Mouse (Mus musculus) cortical plate, adult 2 months (tissue): ENCODE data around the gene Ate1. TPM values are rescaled to one million over a fixed set of nuclear protein-coding genes. Genes with fewer than 3 reads are reported as not detected.

Experiments
- H3K27ac ChIP-seq: fragments of 200-500 bp; 2 replicates; pipeline ENCODE4 v1.5.1; 2012; ENCODE audit warnings: low read length, control low read depth, inconsistent platforms; ENCODE audit not compliant: insufficient read depth
- H3K4me1 ChIP-seq: fragments of 200-500 bp; 2 replicates; pipeline ENCODE4 v1.6.1; 2011; ENCODE audit warnings: low read length; ENCODE audit not compliant: control insufficient read depth, insufficient read depth
- H3K4me3 ChIP-seq: fragments of 200-500 bp; 2 replicates; pipeline ENCODE4 v1.5.1; 2011; ENCODE audit warnings: mild to moderate bottlenecking, low read length, control low read depth; ENCODE audit not compliant: insufficient read depth
- CTCF ChIP-seq: fragments of 200-500 bp; IDR thresholded peaks from 2 replicates; pipeline ENCODE4 v1.5.1; 2011; ENCODE audit warnings: mild to moderate bottlenecking, control low read depth, low read length; ENCODE audit not compliant: insufficient read depth; ENCODE audit errors: extremely low read depth
- POLR2A ChIP-seq: fragments of 200-500 bp; IDR thresholded peaks from 2 replicates; pipeline ENCODE4 v1.6.1; 2011; ENCODE audit warnings: mild to moderate bottlenecking, low read length, control low read depth; ENCODE audit not compliant: insufficient read depth; ENCODE audit errors: extremely low read depth
- polyA plus RNA-seq: library from polyadenylated mRNA; depleted of rRNA; stranded (reverse); fragments of >200 nt; gene quantifications from 2 replicates; pipeline ENCODE4 v1.2.3, GENCODE M21; 2012; rRNA removed

The Ate1 gene
- polyA plus RNA-seq: 22.6 and 26.1 TPM in 2 replicates

- Histone ChIP-seq H3K4me1 (peaks cover 2% of the 10 kb centered on the region; the same call in 1 of the 2 replicates), H3K4me3 (peak within 1 kb of the TSS; percentile 59), H3K27ac (peak within 1 kb of the TSS; percentile 98)
- TF ChIP-seq POLR2A (no peak), CTCF (no peak)
Observed at GRCm38 (mm10) chr7:130520049-130520425, at the start of gene Ate1. Ate1 (minus strand) TSS chr7:130520369.

- Histone ChIP-seq H3K4me3 (no peak overlapping the region), H3K27ac (no peak overlapping the region), H3K4me1 (no peaks in the 10 kb centered on the region)
- TF ChIP-seq POLR2A (no peak), CTCF (no peak)
Observed at GRCm38 (mm10) chr7:130568783-130569436, 48.7 kb upstream of the Ate1 start.

DNA sequence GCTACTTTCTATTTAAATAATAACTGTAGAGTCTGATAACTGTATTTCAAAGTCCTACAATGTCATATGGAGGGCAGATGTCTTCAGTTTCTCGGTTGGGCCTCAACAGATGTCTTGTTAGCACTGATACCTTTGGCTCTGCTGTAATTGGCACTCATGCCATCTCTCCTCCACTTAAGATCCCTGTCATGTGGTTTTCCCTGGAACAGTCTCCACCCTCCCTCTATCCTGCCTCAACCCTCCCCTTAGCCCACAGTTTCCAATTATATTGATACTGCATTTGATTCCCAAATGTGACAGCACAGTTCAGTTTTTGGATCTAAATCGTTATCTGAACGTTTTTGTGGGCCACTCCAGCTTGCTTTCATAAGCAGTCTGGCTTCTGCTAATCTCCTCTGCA lies 44.4 kb upstream of the Ate1 start:
- no peaks in the 10 kb centered on the region for H3K4me1 ChIP-seq
- H3K27ac ChIP-seq: no peak overlapping the region
- no peak overlapping the region for H3K4me3 ChIP-seq
- TF ChIP-seq POLR2A (no peak), CTCF (no peak)

DNA sequence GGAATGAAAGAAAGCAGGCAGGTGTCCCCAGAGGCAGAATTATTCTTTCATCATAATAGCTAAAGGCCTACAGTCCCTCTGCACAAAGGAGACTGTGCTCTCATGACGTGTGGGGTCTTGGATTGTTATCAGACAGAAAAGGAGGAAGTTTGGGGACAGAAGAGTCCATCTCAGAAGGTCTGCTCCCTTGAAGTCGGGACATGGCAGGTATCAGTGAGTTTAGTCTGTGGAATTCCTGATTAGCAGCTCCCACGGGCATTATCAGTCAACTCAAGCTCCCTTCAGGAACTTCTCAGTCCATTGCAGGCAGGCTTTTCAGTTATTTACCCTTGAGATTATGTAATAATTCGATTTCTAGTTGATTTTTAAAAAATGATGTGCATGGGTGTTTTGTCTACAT lies 43.7 kb upstream of the Ate1 start:
- Histone ChIP-seq H3K4me3 (no peak overlapping the region), H3K27ac (no peak overlapping the region), H3K4me1 (no peaks in the 10 kb centered on the region)
- TF ChIP-seq POLR2A: no peak
- no peak for TF ChIP-seq CTCF

DNA sequence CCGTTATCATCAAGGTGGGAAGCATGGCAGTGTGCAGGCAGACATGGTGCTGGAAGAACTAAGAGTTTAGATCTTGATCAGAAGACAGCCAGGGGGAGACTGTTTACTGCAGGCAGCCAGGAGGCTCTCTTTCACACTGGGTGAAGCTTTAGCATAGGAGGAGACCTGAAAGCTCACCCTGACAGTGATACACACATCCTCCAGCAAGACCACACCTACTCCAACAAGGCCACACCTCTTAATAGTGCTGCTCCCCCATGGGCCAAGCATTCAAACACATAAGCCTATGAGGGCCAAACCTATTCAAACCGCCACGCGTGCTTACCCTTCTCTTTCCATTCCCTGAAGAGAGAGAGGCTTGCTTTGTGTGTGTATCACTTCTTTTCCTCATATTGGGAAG lies 43.1 kb upstream of the Ate1 start:
- H3K4me3 ChIP-seq: no peak overlapping the region
- no peaks in the 10 kb centered on the region for H3K4me1 ChIP-seq
- TF ChIP-seq CTCF (no peak), POLR2A (no peak)
- no peak overlapping the region for H3K27ac ChIP-seq

DNA sequence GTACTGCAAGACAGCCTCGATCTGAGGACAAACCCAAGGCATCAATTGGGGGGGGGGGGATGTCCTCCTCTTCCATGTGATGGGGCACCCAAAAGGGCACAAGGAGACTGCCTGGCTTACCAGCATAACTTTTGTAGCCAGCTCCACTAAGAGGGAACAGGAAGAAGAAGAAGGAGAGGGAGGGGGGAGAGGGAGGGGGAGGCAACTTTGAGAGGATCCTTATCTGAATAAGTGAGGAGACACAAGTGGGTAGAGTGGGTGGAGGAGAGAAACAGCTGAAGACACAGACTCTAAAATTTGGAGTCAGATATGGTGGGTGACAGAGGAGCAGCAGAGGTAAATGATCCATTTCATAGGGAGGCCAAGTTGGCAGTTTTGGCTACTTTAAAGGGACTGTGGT lies 40.8 kb upstream of the Ate1 start:
- no peak for TF ChIP-seq CTCF
- no peak for TF ChIP-seq POLR2A

GRCm38 (mm10) chr7:130558592-130558991 lies 38.4 kb upstream of the Ate1 start:
- Histone ChIP-seq H3K4me1 (no peaks in the 10 kb centered on the region), H3K4me3 (no peak overlapping the region), H3K27ac (no peak overlapping the region)
- no peak for TF ChIP-seq POLR2A
- TF ChIP-seq CTCF: no peak

More for the DNA sequence above, 40.8 kb upstream of the Ate1 start:
- no peaks in the 10 kb centered on the region for H3K4me1 ChIP-seq
- H3K4me3 ChIP-seq: no peak overlapping the region
- no peak overlapping the region for H3K27ac ChIP-seq

DNA sequence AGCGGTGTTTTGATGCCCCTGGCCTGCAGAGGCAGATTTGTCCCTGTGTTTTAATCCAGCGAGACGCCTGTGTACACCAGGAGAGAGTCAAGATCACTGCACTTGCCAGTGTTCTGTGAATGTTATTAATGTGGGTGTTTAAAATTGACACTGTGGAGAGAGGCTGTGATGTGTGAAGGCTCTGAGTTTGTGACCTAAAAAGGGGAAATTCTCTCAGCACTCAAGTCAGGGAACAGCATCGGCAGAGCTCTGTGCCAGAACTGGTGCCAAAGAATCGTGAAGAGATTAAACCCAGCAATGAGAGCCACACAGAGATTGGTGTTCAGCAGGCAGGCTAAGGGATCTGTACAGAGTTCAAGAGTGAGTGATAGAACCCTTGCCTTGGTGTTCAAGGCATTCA lies 35.4 kb upstream of the Ate1 start:
- H3K27ac ChIP-seq: no peak overlapping the region
- no peaks in the 10 kb centered on the region for H3K4me1 ChIP-seq
- TF ChIP-seq POLR2A (no peak), CTCF (no peak)
- H3K4me3 ChIP-seq: no peak overlapping the region

DNA sequence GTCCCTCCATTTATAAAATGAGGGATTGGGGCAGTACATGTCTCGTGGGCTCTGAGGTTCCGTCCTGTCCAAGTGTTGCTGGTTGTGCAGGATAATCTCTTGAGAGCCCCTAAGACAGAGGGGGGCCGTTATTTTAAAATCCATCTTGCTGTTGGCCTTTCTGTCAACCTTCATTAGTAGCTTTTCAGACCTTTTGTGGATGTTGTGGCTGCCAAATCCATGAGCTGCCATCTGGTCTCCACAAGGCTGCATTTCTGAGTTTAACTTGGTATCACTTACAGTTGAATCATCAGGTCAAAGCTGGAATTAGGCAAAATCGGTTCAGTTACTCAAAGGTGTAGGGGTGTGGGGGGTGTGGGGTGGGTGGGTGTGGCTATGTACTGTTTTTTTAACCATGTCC lies 33.2 kb upstream of the Ate1 start:
- Histone ChIP-seq H3K4me1 (no peaks in the 10 kb centered on the region), H3K27ac (no peak overlapping the region)
- no peak for TF ChIP-seq POLR2A
- no peak for TF ChIP-seq CTCF

DNA sequence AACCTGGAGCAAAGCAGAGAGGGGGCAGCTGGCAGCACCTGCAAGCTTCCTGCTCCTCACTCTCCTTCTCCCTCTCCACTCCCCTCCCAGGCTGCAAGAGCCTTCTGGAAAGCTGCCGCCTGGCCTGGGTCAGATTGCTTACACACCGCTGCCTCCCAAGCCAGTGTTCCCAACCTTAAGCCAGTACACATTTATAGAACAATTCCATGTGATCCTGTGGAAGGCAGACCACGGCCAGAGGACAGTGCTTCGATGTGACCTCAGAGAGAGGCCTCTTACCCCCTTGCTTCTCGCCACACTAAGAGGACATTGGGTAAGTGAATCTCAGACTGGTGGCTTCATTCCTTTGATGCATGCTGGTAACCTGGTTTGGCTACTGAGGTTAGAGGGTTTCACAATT lies 32.6 kb upstream of the Ate1 start:
- no peak for TF ChIP-seq POLR2A
- TF ChIP-seq CTCF: no peak
- H3K4me1 ChIP-seq: no peaks in the 10 kb centered on the region
- H3K4me3 ChIP-seq: no peak overlapping the region
- H3K27ac ChIP-seq: no peak overlapping the region

More for the DNA sequence above, 33.2 kb upstream of the Ate1 start:
- no peak overlapping the region for H3K4me3 ChIP-seq
